In the genomic region with DNA sequence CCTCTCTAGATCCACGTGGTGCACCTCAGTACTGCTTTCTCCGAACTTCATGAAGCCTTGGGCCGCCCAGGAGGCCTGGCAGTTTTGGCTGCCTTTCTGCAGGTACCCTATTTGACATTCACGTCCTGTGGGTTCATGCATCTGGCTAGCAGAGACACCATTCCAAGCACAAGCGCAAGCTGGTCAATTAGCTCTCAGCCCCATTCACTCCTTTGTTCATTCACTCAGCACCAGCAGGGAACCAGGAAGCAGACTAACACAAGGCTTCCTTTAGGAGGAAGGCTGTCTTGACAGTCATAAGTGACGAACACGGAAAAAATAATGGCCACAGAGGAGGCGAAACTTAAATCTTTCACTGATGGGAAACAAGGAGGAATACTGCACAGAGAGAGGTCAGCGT, we compare ENCODE assay signal across 8 mouse cellular contexts. TPM values are rescaled to one million over a fixed set of nuclear protein-coding genes. Genes with fewer than 3 reads are reported as not detected.
DNase-seq lines count a peak whose midpoint lies in the region; ATAC-seq and TF ChIP-seq lines count a peak whose summit lies in the region.

No protein-coding gene starts in this region.

- no peak for DNase-seq in kidney, adult 18-20 months
- DNase-seq in brain, embryonic 14.5 days (ENCODE audit: low read depth): peak; percentile 42
- no peak for DNase-seq in midbrain, postnatal 0 days (ENCODE audit: low spot score)
- DNase-seq in ovary, adult 18-20 months (ENCODE audit: low spot score): no peak
- no peak for DNase-seq in spleen, adult 18-20 months
- DNase-seq in ovary, postnatal 36 days (ENCODE audit: low spot score): no peak

- no peak for TF ChIP-seq CTCF in brain, embryonic 14.5 days (IDR thresholded peaks at IDR 0.05; ENCODE audit: borderline replicate concordance, extremely low read depth, insufficient read depth, insufficient read length)
- TF ChIP-seq CTCF in midbrain, postnatal 0 days (IDR thresholded peaks at IDR 0.05): no peak

- no peaks in the 10 kb centered on the region for H3K9me3 ChIP-seq in kidney, embryonic 14.5 days (ENCODE audit: control insufficient read depth, low read length)
- H3K9me3 ChIP-seq in hindbrain, embryonic 16.5 days (ENCODE audit: control insufficient read depth, low read length): no peaks in the 10 kb centered on the region
- H3K9me3 ChIP-seq in midbrain, postnatal 0 days (ENCODE audit: low read length): no peaks in the 10 kb centered on the region

- TF ChIP-seq POLR2A in brain, embryonic 14.5 days (IDR thresholded peaks at IDR 0.05; ENCODE audit: borderline replicate concordance, extremely low read depth, insufficient read depth, insufficient read length, poor library complexity, severe bottlenecking): no peak

- H3K9ac ChIP-seq in kidney, embryonic 14.5 days (ENCODE audit: low read depth, low read length): no peak overlapping the region; the same call in 1 of the 2 replicates
- H3K9ac ChIP-seq in hindbrain, embryonic 16.5 days (ENCODE audit: low read depth, low read length): no peak overlapping the region; the same call in 1 of the 2 replicates
- H3K9ac ChIP-seq in midbrain, postnatal 0 days (replicated peaks; ENCODE audit: low read length, poor library complexity, severe bottlenecking): no peak overlapping the region

- peak overlapping the region; percentile 42; the same call in 1 of the 2 replicates for H3K4me3 ChIP-seq in kidney, embryonic 14.5 days (ENCODE audit: low read length)
- H3K4me3 ChIP-seq in hindbrain, embryonic 16.5 days (ENCODE audit: low read length): no peak overlapping the region
- H3K4me3 ChIP-seq in midbrain, postnatal 0 days (ENCODE audit: low read depth, low read length): peak overlapping the region; percentile 22; the same call in 1 of the 2 replicates

- peak overlapping the region; percentile 56 for H3K4me2 ChIP-seq in kidney, embryonic 14.5 days (replicated peaks; ENCODE audit: low read depth, low read length)
- peak overlapping the region; percentile 61 for H3K4me2 ChIP-seq in hindbrain, embryonic 16.5 days (ENCODE audit: low read length)
- H3K4me2 ChIP-seq in midbrain, postnatal 0 days (ENCODE audit: low read depth, low read length, poor library complexity, severe bottlenecking): peak overlapping the region; percentile 49; the same call in 1 of the 2 replicates

- H3K4me1 ChIP-seq in kidney, embryonic 14.5 days (ENCODE audit: control insufficient read depth, insufficient read depth, low read length): peaks cover 5% of the 10 kb centered on the region; the same call in 1 of the 2 replicates
- peaks cover 13% of the 10 kb centered on the region for H3K4me1 ChIP-seq in hindbrain, embryonic 16.5 days (ENCODE audit: control insufficient read depth, insufficient read depth, low read depth, low read length)
- H3K4me1 ChIP-seq in midbrain, postnatal 0 days (ENCODE audit: insufficient read depth, low read length): no peaks in the 10 kb centered on the region; the same call in 1 of the 2 replicates

- ATAC-seq in kidney, embryonic 14.5 days (ENCODE audit: low FRiP score, low TSS enrichment): no peak
- no peak for ATAC-seq in hindbrain, embryonic 16.5 days
- no peak for ATAC-seq in midbrain, postnatal 0 days (ENCODE audit: low FRiP score)

- 36% methylated on average over 9 of the region's 9 CpGs for WGBS in kidney, embryonic 14.5 days
- WGBS in hindbrain, embryonic 16.5 days: 23% methylated on average over 9 of the region's 9 CpGs
- WGBS in midbrain, postnatal 0 days: 38% methylated on average over 9 of the region's 9 CpGs

- no peak overlapping the region for H3K27ac ChIP-seq in kidney, embryonic 14.5 days (ENCODE audit: low read depth, low read length)
- no peak overlapping the region for H3K27ac ChIP-seq in hindbrain, embryonic 16.5 days (ENCODE audit: low read depth, low read length)
- no peak overlapping the region for H3K27ac ChIP-seq in midbrain, postnatal 0 days (ENCODE audit: low read depth, low read length)

- no peaks in the 10 kb centered on the region for H3K36me3 ChIP-seq in kidney, embryonic 14.5 days (ENCODE audit: control insufficient read depth, insufficient read depth, low read length)
- H3K36me3 ChIP-seq in hindbrain, embryonic 16.5 days (ENCODE audit: control insufficient read depth, insufficient read depth, low read length): no peaks in the 10 kb centered on the region
- H3K36me3 ChIP-seq in midbrain, postnatal 0 days (ENCODE audit: insufficient read depth, low read length): no peaks in the 10 kb centered on the region

- no peaks in the 10 kb centered on the region for H3K27me3 ChIP-seq in kidney, embryonic 14.5 days (ENCODE audit: control insufficient read depth, insufficient read depth, low read length)
- peaks cover 7% of the 10 kb centered on the region for H3K27me3 ChIP-seq in hindbrain, embryonic 16.5 days (replicated peaks; ENCODE audit: control insufficient read depth, insufficient read depth, low read length)
- H3K27me3 ChIP-seq in midbrain, postnatal 0 days (ENCODE audit: insufficient read depth, low read length): peaks cover 17% of the 10 kb centered on the region

RNA-seq across cellular contexts. Expression of gene Car9, which starts 2.3 kb away (rescaled TPM):
- polyA plus RNA-seq in kidney, embryonic 14.5 days (2014; fragmentation: Nextera tagmentation; extraction: Ambion mirVana): 0.80 and 1.3 TPM in 2 replicates
- 0.14 and 0.37 TPM in 2 replicates for polyA plus RNA-seq in brain, embryonic 14.5 days (2012; rRNA removed)
- 0.23 and 0.47 TPM in 2 replicates for polyA plus RNA-seq in hindbrain, embryonic 16.5 days (2015; fragmentation: Nextera tagmentation; extraction: Ambion mirVana)
- total RNA-seq in midbrain, postnatal 0 days (2014; rRNA removed): 0.05 and 0.52 TPM in 2 replicates
- 0.69 and 1.1 TPM in 2 replicates for polyA plus RNA-seq in midbrain, postnatal 0 days (2015; fragmentation: Nextera tagmentation; extraction: Ambion mirVana)

RNA-seq across cellular contexts. Expression of gene Arhgef39, which starts 9.6 kb away (rescaled TPM):
- polyA plus RNA-seq in kidney, embryonic 14.5 days (2014; fragmentation: Nextera tagmentation; extraction: Ambion mirVana): 36.4 and 38.2 TPM in 2 replicates
- polyA plus RNA-seq in brain, embryonic 14.5 days (2012; rRNA removed): 19.5 and 66.1 TPM in 2 replicates
- polyA plus RNA-seq in hindbrain, embryonic 16.5 days (2015; fragmentation: Nextera tagmentation; extraction: Ambion mirVana): 8.2 and 10.7 TPM in 2 replicates
- total RNA-seq in midbrain, postnatal 0 days (2014; rRNA removed): 1.3 and 16.1 TPM in 2 replicates
- 2.3 and 2.8 TPM in 2 replicates for polyA plus RNA-seq in midbrain, postnatal 0 days (2015; fragmentation: Nextera tagmentation; extraction: Ambion mirVana)

RNA-seq across cellular contexts. Expression of gene Tpm2, which starts 14.5 kb away (rescaled TPM):
- polyA plus RNA-seq in kidney, embryonic 14.5 days (2014; fragmentation: Nextera tagmentation; extraction: Ambion mirVana): 208 and 212 TPM in 2 replicates
- 9.0 and 12.1 TPM in 2 replicates for polyA plus RNA-seq in brain, embryonic 14.5 days (2012; rRNA removed)
- 10.6 and 41.1 TPM in 2 replicates for polyA plus RNA-seq in hindbrain, embryonic 16.5 days (2015; fragmentation: Nextera tagmentation; extraction: Ambion mirVana)
- 1.5 and 3.1 TPM in 2 replicates for total RNA-seq in midbrain, postnatal 0 days (2014; rRNA removed)
- polyA plus RNA-seq in midbrain, postnatal 0 days (2015; fragmentation: Nextera tagmentation; extraction: Ambion mirVana): 6.2 and 6.6 TPM in 2 replicates

RNA-seq across cellular contexts. Expression of gene Ccdc107, which starts 16.4 kb away (rescaled TPM):
- 59.4 and 72.2 TPM in 2 replicates for polyA plus RNA-seq in kidney, embryonic 14.5 days (2014; fragmentation: Nextera tagmentation; extraction: Ambion mirVana)
- polyA plus RNA-seq in brain, embryonic 14.5 days (2012; rRNA removed): 100.0 and 137 TPM in 2 replicates
- 83.6 and 99.8 TPM in 2 replicates for polyA plus RNA-seq in hindbrain, embryonic 16.5 days (2015; fragmentation: Nextera tagmentation; extraction: Ambion mirVana)
- 74.0 and 77.4 TPM in 2 replicates for total RNA-seq in midbrain, postnatal 0 days (2014; rRNA removed)
- 107 and 120 TPM in 2 replicates for polyA plus RNA-seq in midbrain, postnatal 0 days (2015; fragmentation: Nextera tagmentation; extraction: Ambion mirVana)

RNA-seq across cellular contexts. Expression of gene Sit1, which starts 25.6 kb away (rescaled TPM):
- polyA plus RNA-seq in kidney, embryonic 14.5 days (2014; fragmentation: Nextera tagmentation; extraction: Ambion mirVana): not detected in 2 replicates
- not detected in 2 replicates for polyA plus RNA-seq in brain, embryonic 14.5 days (2012; rRNA removed)
- polyA plus RNA-seq in hindbrain, embryonic 16.5 days (2015; fragmentation: Nextera tagmentation; extraction: Ambion mirVana): not detected in 2 replicates
- total RNA-seq in midbrain, postnatal 0 days (2014; rRNA removed): not detected in 2 replicates
- polyA plus RNA-seq in midbrain, postnatal 0 days (2015; fragmentation: Nextera tagmentation; extraction: Ambion mirVana): not detected in 2 replicates
